Mouse (Mus musculus): ENCODE results near the gene Spag9. TPM values are rescaled to one million over a fixed set of nuclear protein-coding genes. Genes with fewer than 3 reads are reported as not detected.

Spag9 gene
- 96.2 and 100 TPM in 2 replicates for polyA plus RNA-seq (2016; fragmentation: Nextera tagmentation; extraction: Ambion mirVana)

GRCm38 (mm10) chr11:93995720-93996305, at the start of gene Spag9:
Gene Spag9 (plus strand): TSS chr11:93996091.
- WGBS = under 1% methylated on average over 70 of the region's 70 CpGs
- peak; percentile 95 for ATAC-seq (ENCODE audit: low FRiP score, low read depth)
- no peaks in the 10 kb centered on the region for H3K9me3 ChIP-seq
- peak within 1 kb of the TSS; percentile 91 for H3K4me3 ChIP-seq
- peak within 1 kb of the TSS; percentile 97 for H3K4me2 ChIP-seq (replicated peaks)
- peak within 1 kb of the TSS; percentile 76 for H3K27ac ChIP-seq
- H3K9ac ChIP-seq = peak within 1 kb of the TSS; percentile 91
- no peaks in the 10 kb centered on the region; the same call in 1 of the 2 replicates for H3K36me3 ChIP-seq
- H3K4me1 ChIP-seq = peaks cover 15% of the 10 kb centered on the region
- no peaks in the 10 kb centered on the region for H3K27me3 ChIP-seq (replicated peaks)

DNA sequence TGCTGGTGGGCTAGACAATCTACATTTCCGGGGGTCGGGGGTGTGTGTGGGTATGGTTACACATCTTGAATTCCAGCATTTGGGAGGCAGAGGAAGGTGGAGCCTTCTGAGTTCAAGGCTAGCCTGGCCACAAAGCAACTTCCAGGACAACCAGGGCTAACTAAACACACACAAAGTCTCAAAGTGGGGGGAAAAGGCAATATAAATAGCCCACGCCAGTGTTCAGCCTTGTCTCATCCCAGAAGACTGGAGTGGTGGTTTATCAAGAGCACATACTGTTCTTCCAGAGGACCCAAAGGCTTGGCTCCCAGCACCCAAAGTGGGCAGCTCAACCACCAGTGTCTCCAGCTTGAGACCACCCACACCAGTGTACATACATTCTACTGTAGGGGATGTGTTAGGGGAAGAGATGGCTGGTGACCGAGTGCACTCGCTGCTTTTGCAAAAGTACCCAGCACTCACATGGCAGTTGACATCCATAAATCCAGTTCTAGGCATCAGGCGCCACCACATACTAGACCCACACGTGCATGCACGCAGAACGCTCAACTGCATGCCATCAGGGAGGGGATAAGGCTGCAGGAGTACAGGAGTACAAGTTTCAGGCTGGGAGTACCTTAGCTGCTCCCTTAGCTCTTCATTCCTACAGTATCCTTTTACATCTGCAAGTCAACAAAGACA, 46.9 kb upstream of the Spag9 start:
- 91% methylated on average over 9 of the region's 9 CpGs for WGBS
- H3K36me3 ChIP-seq = peaks cover 57% of the 10 kb centered on the region
- no peak overlapping the region for H3K4me2 ChIP-seq (replicated peaks)
- H3K4me3 ChIP-seq = no peak overlapping the region
- no peaks in the 10 kb centered on the region for H3K9me3 ChIP-seq
- H3K9ac ChIP-seq = no peak overlapping the region
- H3K27me3 ChIP-seq (replicated peaks) = no peaks in the 10 kb centered on the region
- no peak overlapping the region for H3K27ac ChIP-seq
- peaks cover 12% of the 10 kb centered on the region; the same call in 1 of the 2 replicates for H3K4me1 ChIP-seq
- ATAC-seq (ENCODE audit: low FRiP score, low read depth) = no peak

GRCm38 (mm10) chr11:93950045-93950444, 45.8 kb upstream of the Spag9 start:
- WGBS = 83% methylated on average over 1 of the region's 1 CpGs
- H3K27me3 ChIP-seq (replicated peaks) = no peaks in the 10 kb centered on the region
- H3K4me2 ChIP-seq (replicated peaks) = no peak overlapping the region
- no peak overlapping the region for H3K9ac ChIP-seq
- peaks cover 57% of the 10 kb centered on the region for H3K36me3 ChIP-seq
- no peak for ATAC-seq (ENCODE audit: low FRiP score, low read depth)
- no peak overlapping the region for H3K4me3 ChIP-seq
- no peaks in the 10 kb centered on the region for H3K9me3 ChIP-seq
- peaks cover 17% of the 10 kb centered on the region for H3K4me1 ChIP-seq
- H3K27ac ChIP-seq = no peak overlapping the region

DNA sequence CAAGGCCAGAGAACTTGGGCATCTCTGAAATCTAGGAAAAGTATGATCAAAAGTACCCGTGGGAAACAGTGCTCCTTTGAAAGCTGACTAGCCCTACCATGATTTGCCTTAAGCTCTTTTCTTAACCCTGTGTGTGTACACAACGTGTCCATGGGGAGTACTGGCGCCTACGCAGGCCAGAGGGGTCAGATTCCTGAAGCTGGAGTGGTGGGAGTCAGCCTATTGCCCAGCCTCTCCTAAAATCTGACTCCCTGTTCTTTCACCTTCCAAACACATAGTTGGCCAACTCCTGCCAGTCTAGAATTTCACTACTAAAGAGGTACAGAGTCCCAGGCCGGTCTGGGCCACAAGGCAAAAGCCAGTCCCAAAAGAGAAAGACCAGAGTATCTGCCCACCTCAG, 43.5 kb upstream of the Spag9 start:
- Histone ChIP-seq H3K27ac (no peak overlapping the region), H3K4me1 (peaks cover 28% of the 10 kb centered on the region), H3K9me3 (no peaks in the 10 kb centered on the region), H3K9ac (no peak overlapping the region), H3K4me2 (replicated peaks) (no peak overlapping the region), H3K4me3 (no peak overlapping the region), H3K36me3 (peaks cover 50% of the 10 kb centered on the region), H3K27me3 (replicated peaks) (no peaks in the 10 kb centered on the region)
- ATAC-seq (ENCODE audit: low FRiP score, low read depth) = no peak
- WGBS = 76% methylated on average over 5 of the region's 5 CpGs

GRCm38 (mm10) chr11:93954738-93955255, 41.1 kb upstream of the Spag9 start:
- Histone ChIP-seq H3K27me3 (replicated peaks) (no peaks in the 10 kb centered on the region), H3K9ac (peak overlapping the region; percentile 64), H3K36me3 (peaks cover 55% of the 10 kb centered on the region), H3K9me3 (no peaks in the 10 kb centered on the region), H3K4me2 (replicated peaks) (peak overlapping the region; percentile 84), H3K27ac (no peak overlapping the region; the same call in 1 of the 2 replicates), H3K4me1 (peaks cover 28% of the 10 kb centered on the region), H3K4me3 (peak overlapping the region; percentile 64)
- WGBS = 45% methylated on average over 13 of the region's 13 CpGs
- no peak; the same call in 1 of the 2 replicates for ATAC-seq (ENCODE audit: low FRiP score, low read depth)

DNA sequence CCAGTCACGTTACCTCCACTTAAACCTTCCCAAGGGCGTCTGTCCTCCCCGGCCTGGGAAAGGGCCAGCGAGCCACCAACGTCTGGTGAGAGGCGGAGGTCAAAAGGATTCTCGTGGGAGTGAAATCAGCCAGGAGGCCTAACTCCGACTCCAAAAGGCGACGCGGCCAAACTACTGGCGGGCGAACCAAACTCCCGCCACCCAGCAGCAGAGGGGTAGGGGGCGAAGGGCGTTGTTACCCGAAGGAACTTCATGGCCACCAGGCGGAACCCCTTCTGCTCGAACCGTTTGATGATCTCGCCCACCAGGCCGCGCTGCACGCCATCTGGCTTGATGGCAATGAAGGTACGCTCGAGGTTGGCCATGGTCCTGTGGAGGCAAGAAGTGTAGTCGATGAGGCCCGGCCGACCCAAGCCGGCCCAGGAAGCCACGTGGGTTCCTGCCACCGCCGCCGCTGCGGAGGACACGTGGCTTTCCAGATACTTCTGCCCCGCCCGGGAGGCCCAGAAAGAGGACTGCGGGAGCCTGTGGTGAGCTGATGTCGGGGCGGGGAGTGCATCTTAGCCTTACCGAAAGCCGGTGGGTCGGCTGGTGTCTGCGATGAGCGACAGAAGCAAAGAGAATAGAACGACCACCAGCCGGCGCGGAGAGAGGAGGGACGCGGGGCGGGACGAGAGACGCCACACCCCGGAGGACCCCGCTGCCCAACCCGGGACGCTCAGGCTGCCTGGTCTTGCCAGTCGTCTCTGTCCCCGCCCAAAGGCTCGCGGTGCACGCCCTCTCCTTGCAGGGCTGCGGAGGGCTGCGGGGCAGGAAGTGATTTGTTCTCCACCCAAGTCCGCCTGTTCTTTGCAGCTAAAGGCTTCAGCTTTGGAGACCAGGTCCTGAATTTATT, 40.4 kb upstream of the Spag9 start:
- peaks cover 55% of the 10 kb centered on the region for H3K36me3 ChIP-seq
- WGBS = under 1% methylated on average over 67 of the region's 67 CpGs
- ATAC-seq (ENCODE audit: low FRiP score, low read depth) = peak; percentile 96

GRCm38 (mm10) chr11:93956159-93956558, 39.7 kb upstream of the Spag9 start, which contains the start of gene Nme2:
Gene Nme2 (minus strand): TSS chr11:93956259.
- H3K9ac ChIP-seq = peak within 1 kb of the TSS; percentile 64
- H3K4me3 ChIP-seq = peak within 1 kb of the TSS; percentile 64
- no peaks in the 10 kb centered on the region for H3K9me3 ChIP-seq
- WGBS = 8% methylated on average over 6 of the region's 6 CpGs
- ATAC-seq (ENCODE audit: low FRiP score, low read depth) = peak; percentile 32
- no peaks in the 10 kb centered on the region for H3K27me3 ChIP-seq (replicated peaks)
- H3K4me1 ChIP-seq = peaks cover 28% of the 10 kb centered on the region
- H3K27ac ChIP-seq = peak within 1 kb of the TSS; percentile 69
- H3K36me3 ChIP-seq = peaks cover 55% of the 10 kb centered on the region
- peak within 1 kb of the TSS; percentile 84 for H3K4me2 ChIP-seq (replicated peaks)

More for the DNA sequence above, 40.4 kb upstream of the Spag9 start:
- no peaks in the 10 kb centered on the region for H3K9me3 ChIP-seq
- peak overlapping the region; percentile 84 for H3K4me2 ChIP-seq (replicated peaks)
- peak overlapping the region; percentile 64 for H3K4me3 ChIP-seq
- H3K4me1 ChIP-seq = peaks cover 28% of the 10 kb centered on the region
- H3K27me3 ChIP-seq (replicated peaks) = no peaks in the 10 kb centered on the region
- peak overlapping the region; percentile 64 for H3K9ac ChIP-seq
- peak overlapping the region; percentile 69 for H3K27ac ChIP-seq

DNA sequence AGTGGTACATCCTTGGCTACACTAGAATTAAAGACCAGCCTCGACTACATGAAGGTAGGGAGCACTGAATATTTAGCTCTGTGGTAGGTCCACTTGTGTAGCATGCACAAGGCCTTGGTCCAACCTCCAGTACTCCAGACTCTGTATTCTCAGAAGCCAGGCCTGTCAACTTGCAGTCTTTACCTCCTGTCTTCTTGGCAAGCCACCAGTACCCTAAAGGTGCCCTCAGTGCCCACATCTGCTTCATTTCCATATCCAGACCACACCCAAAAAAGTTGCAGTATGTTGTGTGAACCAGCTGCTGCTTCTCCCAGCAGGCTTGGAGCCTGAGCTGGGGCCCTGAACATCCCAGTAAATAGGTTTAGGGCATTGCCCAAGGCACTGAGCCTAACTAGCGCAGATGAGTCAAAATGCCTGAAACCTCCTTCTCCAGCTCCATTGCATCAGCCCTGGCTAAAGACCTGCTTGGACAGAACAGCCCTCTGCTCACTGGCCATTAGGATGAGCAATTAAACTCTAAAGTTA, 38.8 kb upstream of the Spag9 start:
- Histone ChIP-seq H3K27ac (no peak overlapping the region), H3K9me3 (no peaks in the 10 kb centered on the region), H3K27me3 (replicated peaks) (no peaks in the 10 kb centered on the region), H3K4me1 (peaks cover 27% of the 10 kb centered on the region), H3K4me3 (no peak overlapping the region), H3K4me2 (replicated peaks) (0 out of 2 replicates have a peak overlapping the region, but pooled peaks have one; percentile 84), H3K36me3 (peaks cover 58% of the 10 kb centered on the region), H3K9ac (no peak overlapping the region)
- no peak for ATAC-seq (ENCODE audit: low FRiP score, low read depth)
- 84% methylated on average over 2 of the region's 2 CpGs for WGBS

DNA sequence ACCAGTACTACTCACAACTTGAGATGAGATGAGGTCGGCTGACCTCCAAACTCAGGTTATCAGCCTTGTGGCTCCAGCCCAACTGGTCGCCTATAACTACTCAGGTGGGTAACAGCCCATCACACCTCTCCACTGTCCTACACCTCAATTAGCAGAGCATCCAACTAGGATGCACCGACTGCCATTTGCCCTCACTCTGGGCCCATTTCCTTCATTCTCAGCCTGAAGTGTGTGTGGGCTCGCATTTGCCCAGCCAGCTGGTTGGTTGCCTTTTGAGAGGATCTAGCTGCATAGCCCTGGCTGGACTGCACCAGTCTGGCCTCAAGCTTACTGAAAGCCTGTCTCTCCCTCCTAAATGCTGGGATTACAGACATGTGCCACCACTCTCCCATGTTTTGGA, 38.1 kb upstream of the Spag9 start:
- H3K27me3 ChIP-seq (replicated peaks) = no peaks in the 10 kb centered on the region
- no peak overlapping the region for H3K9ac ChIP-seq
- H3K4me3 ChIP-seq = no peak overlapping the region
- peaks cover 24% of the 10 kb centered on the region for H3K4me1 ChIP-seq
- H3K9me3 ChIP-seq = no peaks in the 10 kb centered on the region
- H3K4me2 ChIP-seq (replicated peaks) = no peak overlapping the region
- H3K36me3 ChIP-seq = peaks cover 58% of the 10 kb centered on the region
- 75% methylated on average over 4 of the region's 4 CpGs for WGBS
- ATAC-seq (ENCODE audit: low FRiP score, low read depth) = no peak
- no peak overlapping the region for H3K27ac ChIP-seq

DNA sequence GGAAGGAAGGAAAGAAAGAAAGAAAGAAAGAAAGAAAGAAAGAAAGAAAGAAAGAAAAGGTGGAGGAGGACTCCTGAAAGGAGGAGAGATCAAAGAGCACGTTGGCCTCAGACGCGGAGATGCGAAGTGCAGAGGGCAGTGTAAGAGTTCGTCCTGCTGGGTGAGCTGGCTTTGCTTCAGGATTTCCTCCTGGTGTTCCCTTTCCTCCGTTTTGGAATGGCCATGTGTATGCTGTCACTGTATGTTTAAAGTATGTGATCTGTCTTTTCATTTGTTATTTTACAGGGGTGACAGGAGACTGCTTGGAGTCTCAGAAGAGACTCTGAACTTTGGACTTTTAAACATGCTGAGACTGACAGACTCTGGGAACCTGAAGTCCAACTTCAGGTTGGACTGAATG, 34.4 kb upstream of the Spag9 start:
- 97% methylated on average over 6 of the region's 6 CpGs for WGBS
- no peak for ATAC-seq (ENCODE audit: low FRiP score, low read depth)
- peaks cover 78% of the 10 kb centered on the region for H3K36me3 ChIP-seq
- no peaks in the 10 kb centered on the region for H3K9me3 ChIP-seq
- no peak overlapping the region for H3K9ac ChIP-seq
- no peaks in the 10 kb centered on the region for H3K27me3 ChIP-seq (replicated peaks)
- H3K4me3 ChIP-seq = no peak overlapping the region
- no peak overlapping the region for H3K27ac ChIP-seq
- H3K4me2 ChIP-seq (replicated peaks) = no peak overlapping the region
- peaks cover 2% of the 10 kb centered on the region; the same call in 1 of the 2 replicates for H3K4me1 ChIP-seq

DNA sequence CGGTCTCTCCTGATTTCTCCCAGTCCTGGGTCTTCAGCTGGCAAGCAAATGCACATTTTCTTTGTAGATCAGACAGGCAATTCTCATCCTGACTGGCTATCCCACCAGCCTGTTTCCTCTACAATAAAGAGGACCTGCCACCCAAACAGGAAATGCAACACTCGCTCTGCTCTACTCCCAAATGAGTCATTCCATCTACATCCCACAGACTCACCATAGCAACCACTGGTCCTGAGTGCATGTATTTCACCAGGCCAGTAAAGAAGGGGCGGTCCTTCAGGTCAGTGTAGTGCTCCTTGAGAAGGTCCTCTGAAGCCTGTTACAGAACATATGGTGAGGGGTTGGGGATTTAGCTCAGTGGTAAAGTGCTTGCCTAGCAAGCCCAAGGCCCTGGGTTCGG, 32.9 kb upstream of the Spag9 start:
- WGBS = 74% methylated on average over 4 of the region's 4 CpGs

More for the DNA sequence above, 32.9 kb upstream of the Spag9 start:
- H3K4me2 ChIP-seq (replicated peaks) = no peak overlapping the region
- no peaks in the 10 kb centered on the region for H3K9me3 ChIP-seq
- H3K36me3 ChIP-seq = peaks cover 75% of the 10 kb centered on the region
- no peak for ATAC-seq (ENCODE audit: low FRiP score, low read depth)
- no peaks in the 10 kb centered on the region for H3K27me3 ChIP-seq (replicated peaks)
- H3K4me1 ChIP-seq = 0 out of 2 replicates have a peak, but pooled peaks cover 8% of the 10 kb centered on the region
- H3K9ac ChIP-seq = no peak overlapping the region
- H3K27ac ChIP-seq = no peak overlapping the region
- H3K4me3 ChIP-seq = no peak overlapping the region

Measured in neural tube, embryonic 12.5 days (tissue).